Mouse (Mus musculus): ENCODE measurements around the gene Gal3st4.

DNA sequence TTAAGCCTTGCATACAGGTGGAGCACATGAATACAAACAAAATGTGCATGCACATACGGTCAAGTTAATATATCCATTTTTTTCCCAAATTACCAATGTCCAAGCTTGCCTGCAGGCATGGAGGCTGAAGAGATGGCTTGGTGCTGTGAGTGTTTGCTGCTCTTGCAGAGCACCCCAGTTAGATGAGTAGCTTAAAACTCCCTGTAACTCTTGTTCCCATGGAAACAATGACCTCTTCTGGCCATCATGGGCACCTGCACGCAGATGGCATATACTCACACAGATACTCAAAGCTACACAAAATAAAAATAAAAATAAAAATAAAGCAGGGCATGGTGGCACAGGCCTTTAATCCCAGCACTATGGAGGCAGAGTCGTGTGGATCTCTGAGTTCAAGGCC is 19.6 kb downstream of the Gal3st4 start:
- no peak for TF ChIP-seq EP300 (optimal IDR thresholded peaks at IDR 0.05)
- TF ChIP-seq CTCF (IDR thresholded peaks at IDR 0.05; ENCODE audit: low read depth): peak; percentile 16; the same call in 1 of the 2 replicates
